Mouse (Mus musculus): ENCODE results near the gene Gm21586.
"Not testable (repeated sequence)": the region's sequence is repeated elsewhere in the genome, so short reads cannot be mapped to it uniquely, and the experiment has no call there.

Gm21586 gene

GRCm38 (mm10) chr4:42439078-42439477 is at the start of gene Gm21586:
Gene Gm21586 (plus strand): TSS chr4:42439378.
- DNase-seq (ENCODE audit: inconsistent ontology term) = not testable (repeated sequence)

- not testable (repeated sequence) for DNase-seq (ENCODE audit: inconsistent ontology term)
These were observed 27.3 kb downstream of the Gm21586 start, which contains the start of gene Gm2163 for GRCm38 (mm10) chr4:42466452-42466851. Gene Gm2163 (plus strand): TSS chr4:42466752.

Data from Muller cell, postnatal 12 days (primary cell).